Mouse (Mus musculus): ENCODE data around the gene C1s2. TPM values are rescaled to one million over a fixed set of nuclear protein-coding genes. Genes with fewer than 3 reads are reported as not detected.
"Not testable (repeated sequence)": the region's sequence is repeated elsewhere in the genome, so short reads cannot be mapped to it uniquely, and the experiment has no call there.

C1s2 gene
- total RNA-seq, 1 experiment, result 0.27 TPM

GRCm38 (mm10) chr6:124630763-124631162, 5.1 kb downstream of the C1s2 start:
- Histone ChIP-seq H3K9me3 (ENCODE audit: control insufficient read depth, insufficient read depth, low read depth, low read length) (no peaks in the 10 kb centered on the region), H3K4me1 (ENCODE audit: control insufficient read depth in 2 of 2, insufficient read depth in 2 of 2, low read length in 2 of 2, poor library complexity in 1 of 2) (no peaks in the 10 kb centered on the region), H3K4me3 (ENCODE audit: insufficient read depth in 1 of 2, low read depth in 1 of 2, low read length in 2 of 2, poor library complexity in 1 of 2, severe bottlenecking in 1 of 2) (no peak overlapping the region), H3K36me3 (ENCODE audit: control insufficient read depth, insufficient read depth, low read length, poor library complexity, severe bottlenecking) (no peaks in the 10 kb centered on the region), H3K9ac (ENCODE audit: insufficient read depth, low read depth, low read length, poor library complexity, severe bottlenecking) (no peak overlapping the region), H3K27ac (ENCODE audit: insufficient read depth, low read depth, low read length, poor library complexity, severe bottlenecking) (no peak overlapping the region)
- TF ChIP-seq HCFC1 (IDR thresholded peaks at IDR 0.05; ENCODE audit: borderline replicate concordance, insufficient read depth, low read length), result no peak
- TF ChIP-seq ZNF384 (IDR thresholded peaks at IDR 0.05; ENCODE audit: low read depth, low read length), result no peak
- no peak for TF ChIP-seq ZC3H11A (IDR thresholded peaks at IDR 0.05; ENCODE audit: borderline replicate concordance, low read depth, low read length)
- no peak for TF ChIP-seq CHD2 (IDR thresholded peaks at IDR 0.05; ENCODE audit: low read depth, low read length)
- TF ChIP-seq MAFK (IDR thresholded peaks at IDR 0.05; ENCODE audit: insufficient read depth, low read depth, low read length), result no peak
- in situ Hi-C loops (cut with MboI; ENCODE audit: low sequenced_read_pairs in 2 of 2, unreplicated experiment in 2 of 2), result no loop called here
- no peak for DNase-seq (ENCODE audit: low read depth, low spot score)

- H3K9ac ChIP-seq (ENCODE audit: insufficient read depth, low read depth, low read length, poor library complexity, severe bottlenecking); H3K9me3 ChIP-seq (ENCODE audit: control insufficient read depth, insufficient read depth, low read depth, low read length); H3K4me3 ChIP-seq (ENCODE audit: insufficient read depth in 1 of 2, low read depth in 1 of 2, low read length in 2 of 2, poor library complexity in 1 of 2, severe bottlenecking in 1 of 2); H3K36me3 ChIP-seq (ENCODE audit: control insufficient read depth, insufficient read depth, low read length, poor library complexity, severe bottlenecking); in situ Hi-C loops (cut with MboI; ENCODE audit: low sequenced_read_pairs in 2 of 2, unreplicated experiment in 2 of 2); DNase-seq (ENCODE audit: low read depth, low spot score); H3K27ac ChIP-seq (ENCODE audit: insufficient read depth, low read depth, low read length, poor library complexity, severe bottlenecking); H3K4me1 ChIP-seq (ENCODE audit: control insufficient read depth in 2 of 2, insufficient read depth in 2 of 2, low read length in 2 of 2, poor library complexity in 1 of 2): not testable (repeated sequence)
Measured at GRCm38 (mm10) chr6:124626184-124626583, 9.7 kb downstream of the C1s2 start.

GRCm38 (mm10) chr6:124625612-124626011, 10.3 kb downstream of the C1s2 start:
- no peak overlapping the region for H3K9ac ChIP-seq (ENCODE audit: insufficient read depth, low read depth, low read length, poor library complexity, severe bottlenecking)
- no peaks in the 10 kb centered on the region for H3K4me1 ChIP-seq (ENCODE audit: control insufficient read depth in 2 of 2, insufficient read depth in 2 of 2, low read length in 2 of 2, poor library complexity in 1 of 2)
- no peak for DNase-seq (ENCODE audit: low read depth, low spot score)
- no peak overlapping the region for H3K4me3 ChIP-seq (ENCODE audit: insufficient read depth in 1 of 2, low read depth in 1 of 2, low read length in 2 of 2, poor library complexity in 1 of 2, severe bottlenecking in 1 of 2)
- no peaks in the 10 kb centered on the region for H3K36me3 ChIP-seq (ENCODE audit: control insufficient read depth, insufficient read depth, low read length, poor library complexity, severe bottlenecking)
- H3K27ac ChIP-seq (ENCODE audit: insufficient read depth, low read depth, low read length, poor library complexity, severe bottlenecking), result no peak overlapping the region
- in situ Hi-C loops (cut with MboI; ENCODE audit: low sequenced_read_pairs in 2 of 2, unreplicated experiment in 2 of 2), result no loop called here
- TF ChIP-seq ZC3H11A (IDR thresholded peaks at IDR 0.05; ENCODE audit: borderline replicate concordance, low read depth, low read length) (no peak), CHD2 (IDR thresholded peaks at IDR 0.05; ENCODE audit: low read depth, low read length) (no peak), HCFC1 (IDR thresholded peaks at IDR 0.05; ENCODE audit: borderline replicate concordance, insufficient read depth, low read length) (no peak), MAFK (IDR thresholded peaks at IDR 0.05; ENCODE audit: insufficient read depth, low read depth, low read length) (no peak), ZNF384 (IDR thresholded peaks at IDR 0.05; ENCODE audit: low read depth, low read length) (no peak)
- no peaks in the 10 kb centered on the region for H3K9me3 ChIP-seq (ENCODE audit: control insufficient read depth, insufficient read depth, low read depth, low read length)

- no peaks in the 10 kb centered on the region for H3K4me1 ChIP-seq (ENCODE audit: control insufficient read depth in 2 of 2, insufficient read depth in 2 of 2, low read length in 2 of 2, poor library complexity in 1 of 2)
- TF ChIP-seq ZC3H11A (IDR thresholded peaks at IDR 0.05; ENCODE audit: borderline replicate concordance, low read depth, low read length) (no peak), MAFK (IDR thresholded peaks at IDR 0.05; ENCODE audit: insufficient read depth, low read depth, low read length) (no peak), HCFC1 (IDR thresholded peaks at IDR 0.05; ENCODE audit: borderline replicate concordance, insufficient read depth, low read length) (no peak), ZNF384 (IDR thresholded peaks at IDR 0.05; ENCODE audit: low read depth, low read length) (no peak), CHD2 (IDR thresholded peaks at IDR 0.05; ENCODE audit: low read depth, low read length) (no peak)
- no peak overlapping the region for H3K27ac ChIP-seq (ENCODE audit: insufficient read depth, low read depth, low read length, poor library complexity, severe bottlenecking)
- in situ Hi-C loops (cut with MboI; ENCODE audit: low sequenced_read_pairs in 2 of 2, unreplicated experiment in 2 of 2), result no loop called here
- H3K36me3 ChIP-seq (ENCODE audit: control insufficient read depth, insufficient read depth, low read length, poor library complexity, severe bottlenecking), result no peaks in the 10 kb centered on the region
- DNase-seq (ENCODE audit: low read depth, low spot score), result peak; percentile 19
- H3K4me3 ChIP-seq (ENCODE audit: insufficient read depth in 1 of 2, low read depth in 1 of 2, low read length in 2 of 2, poor library complexity in 1 of 2, severe bottlenecking in 1 of 2), result no peak overlapping the region
- 0 out of 2 replicates have a peak, but pooled peaks cover 2% of the 10 kb centered on the region for H3K9me3 ChIP-seq (ENCODE audit: control insufficient read depth, insufficient read depth, low read depth, low read length)
- no peak overlapping the region for H3K9ac ChIP-seq (ENCODE audit: insufficient read depth, low read depth, low read length, poor library complexity, severe bottlenecking)
Measured at GRCm38 (mm10) chr6:124602031-124602430, 33.9 kb downstream of the C1s2 start.

- Histone ChIP-seq H3K27ac (ENCODE audit: insufficient read depth, low read depth, low read length, poor library complexity, severe bottlenecking) (no peak overlapping the region), H3K9ac (ENCODE audit: insufficient read depth, low read depth, low read length, poor library complexity, severe bottlenecking) (no peak overlapping the region), H3K4me1 (ENCODE audit: control insufficient read depth in 2 of 2, insufficient read depth in 2 of 2, low read length in 2 of 2, poor library complexity in 1 of 2) (no peaks in the 10 kb centered on the region), H3K36me3 (ENCODE audit: control insufficient read depth, insufficient read depth, low read length, poor library complexity, severe bottlenecking) (no peaks in the 10 kb centered on the region), H3K9me3 (ENCODE audit: control insufficient read depth, insufficient read depth, low read depth, low read length) (peaks cover 4% of the 10 kb centered on the region; the same call in 1 of the 2 replicates), H3K4me3 (ENCODE audit: insufficient read depth in 1 of 2, low read depth in 1 of 2, low read length in 2 of 2, poor library complexity in 1 of 2, severe bottlenecking in 1 of 2) (no peak overlapping the region)
- DNase-seq (ENCODE audit: low read depth, low spot score), result no peak
- TF ChIP-seq HCFC1 (IDR thresholded peaks at IDR 0.05; ENCODE audit: borderline replicate concordance, insufficient read depth, low read length) (no peak), CHD2 (IDR thresholded peaks at IDR 0.05; ENCODE audit: low read depth, low read length) (no peak), MAFK (IDR thresholded peaks at IDR 0.05; ENCODE audit: insufficient read depth, low read depth, low read length) (no peak), ZNF384 (IDR thresholded peaks at IDR 0.05; ENCODE audit: low read depth, low read length) (no peak), ZC3H11A (IDR thresholded peaks at IDR 0.05; ENCODE audit: borderline replicate concordance, low read depth, low read length) (no peak)
- in situ Hi-C loops (cut with MboI; ENCODE audit: low sequenced_read_pairs in 2 of 2, unreplicated experiment in 2 of 2), result no loop called here
Measured at GRCm38 (mm10) chr6:124593121-124593520, 42.8 kb downstream of the C1s2 start.

All from ES-E14 (cell line).